In genomic region chr10:44002004-44002940, GRCm38 (mm10) we compare ENCODE assay signal across 7 mouse cellular contexts.
DNase-seq lines count a peak whose midpoint lies in the region; ATAC-seq and TF ChIP-seq lines count a peak whose summit lies in the region.

No protein-coding gene starts in this region.

- no peaks in the 10 kb centered on the region for H3K9me3 ChIP-seq in kidney, postnatal 0 days (replicated peaks; ENCODE audit: low read length)
- no peaks in the 10 kb centered on the region for H3K9me3 ChIP-seq in forebrain, embryonic 16.5 days (ENCODE audit: control insufficient read depth, low read length)

- peak overlapping the region; percentile 84 for H3K4me2 ChIP-seq in kidney, postnatal 0 days (ENCODE audit: low read length)
- H3K4me2 ChIP-seq in forebrain, embryonic 16.5 days (ENCODE audit: low read length), result no peak overlapping the region

- peaks cover 17% of the 10 kb centered on the region; the same call in 1 of the 2 replicates for H3K27me3 ChIP-seq in thymus, adult 2 months (ENCODE audit: control insufficient read depth, insufficient read depth, low read length)
- H3K27me3 ChIP-seq in kidney, postnatal 0 days (ENCODE audit: insufficient read depth, low read length), result peaks cover 24% of the 10 kb centered on the region
- H3K27me3 ChIP-seq in forebrain, embryonic 16.5 days (replicated peaks; ENCODE audit: control insufficient read depth, insufficient read depth, low read length), result peaks cover 55% of the 10 kb centered on the region

- H3K9ac ChIP-seq in kidney, postnatal 0 days (ENCODE audit: low read depth, low read length), result no peak overlapping the region
- no peak overlapping the region for H3K9ac ChIP-seq in forebrain, embryonic 16.5 days (replicated peaks; ENCODE audit: low read depth, low read length)

- peaks cover 25% of the 10 kb centered on the region for H3K4me1 ChIP-seq in thymus, adult 2 months (replicated peaks; ENCODE audit: control insufficient read depth, insufficient read depth, low read length)
- H3K4me1 ChIP-seq in cortical plate, adult 2 months (ENCODE audit: control insufficient read depth, insufficient read depth, low read length), result no peaks in the 10 kb centered on the region
- peaks cover 3% of the 10 kb centered on the region; the same call in 1 of the 2 replicates for H3K4me1 ChIP-seq in kidney, postnatal 0 days (replicated peaks; ENCODE audit: insufficient read depth, low read length)
- H3K4me1 ChIP-seq in forebrain, embryonic 16.5 days (replicated peaks; ENCODE audit: control insufficient read depth, insufficient read depth, low read length), result peaks cover 23% of the 10 kb centered on the region

- no peak overlapping the region for H3K27ac ChIP-seq in thymus, adult 2 months (ENCODE audit: control insufficient read depth, insufficient read depth, low read length)
- H3K27ac ChIP-seq in cortical plate, adult 2 months (ENCODE audit: insufficient read depth, low read length), result no peak overlapping the region
- no peak overlapping the region for H3K27ac ChIP-seq in kidney, postnatal 0 days
- H3K27ac ChIP-seq in forebrain, embryonic 16.5 days (ENCODE audit: low read length), result no peak overlapping the region

- TF ChIP-seq CTCF in thymus, adult 2 months (IDR thresholded peaks at IDR 0.05; ENCODE audit: borderline replicate concordance, control insufficient read depth, extremely low read depth, insufficient read depth, low read length, poor library complexity), result no peak
- peak; percentile 35; the same call in 1 of the 2 replicates for TF ChIP-seq CTCF in cortical plate, adult 2 months (IDR thresholded peaks at IDR 0.05; ENCODE audit: extremely low read depth, insufficient read depth, low read length)
- peak; percentile 73 for TF ChIP-seq CTCF in kidney, postnatal 0 days (IDR thresholded peaks at IDR 0.05; ENCODE audit: low read depth)

- 49% methylated on average over 14 of the region's 14 CpGs for whole genome bisulfite sequencing in thymus, adult 2 months
- 24% methylated on average over 14 of the region's 14 CpGs for WGBS in kidney, postnatal 0 days
- WGBS in forebrain, embryonic 16.5 days, result 15% methylated on average over 14 of the region's 14 CpGs

- no peak for ATAC-seq in kidney, postnatal 0 days (replicated peaks; ENCODE audit: low FRiP score, low read depth)
- ATAC-seq in megakaryocyte progenitor cell, adult 5-6 weeks (replicated peaks; ENCODE audit: poor library complexity), result peak; percentile 69
- no peak for ATAC-seq in forebrain, embryonic 16.5 days

- TF ChIP-seq POLR2A in thymus, adult 2 months (IDR thresholded peaks at IDR 0.05; ENCODE audit: control insufficient read depth, extremely low read depth, insufficient read depth, low read length, poor library complexity), result no peak
- TF ChIP-seq POLR2A in cortical plate, adult 2 months (IDR thresholded peaks at IDR 0.05; ENCODE audit: extremely low read depth, insufficient read depth, low read length), result no peak

- DNase-seq in thymus, adult 2 months, result peak; percentile 33
- DNase-seq in thymus, adult 18-20 months, result no peak
- DNase-seq in kidney, postnatal 0 days (ENCODE audit: low spot score), result peak; percentile 82
- no peak for DNase-seq in frontal cortex, adult 2 months (ENCODE audit: extremely low spot score in 1 of 2, low spot score in 1 of 2)

- H3K4me3 ChIP-seq in thymus, adult 2 months (ENCODE audit: control insufficient read depth, insufficient read depth, low read length), result no peak overlapping the region
- no peak overlapping the region for H3K4me3 ChIP-seq in cortical plate, adult 2 months (ENCODE audit: insufficient read depth, low read length)
- H3K4me3 ChIP-seq in kidney, postnatal 0 days (replicated peaks; ENCODE audit: low read depth, low read length), result peak overlapping the region; percentile 75
- H3K4me3 ChIP-seq in forebrain, embryonic 16.5 days (replicated peaks; ENCODE audit: low read length), result no peak overlapping the region

- H3K36me3 ChIP-seq in thymus, adult 2 months (ENCODE audit: control insufficient read depth, insufficient read depth, low read length), result no peaks in the 10 kb centered on the region
- no peaks in the 10 kb centered on the region for H3K36me3 ChIP-seq in kidney, postnatal 0 days (ENCODE audit: insufficient read depth, low read length)
- H3K36me3 ChIP-seq in forebrain, embryonic 16.5 days (ENCODE audit: control insufficient read depth, insufficient read depth), result no peaks in the 10 kb centered on the region

Comparison
In these comparisons a context has a peak if more than half of its experiments do, and no peak if none do; other contexts are left out.
1. DNase-seq: peak in thymus, adult 2 months (single experiment) and kidney, postnatal 0 days (single experiment); none in thymus, adult 18-20 months (0 of 2) and frontal cortex, adult 2 months (0 of 2).